Mouse (Mus musculus) liver, embryonic 14.5 days (tissue): Measurements from ENCODE around the gene Tm6sf1.

ENCODE experiments used
- CTCF ChIP-seq: IDR thresholded peaks from 2 replicates; pipeline ENCODE4 v1.5.1; 2016; ENCODE audit warnings: antibody characterized with exemption, low read depth, control low read depth
- EP300 ChIP-seq: IDR thresholded peaks from 2 replicates; pipeline ENCODE4 v1.6.1; 2016; ENCODE audit warnings: antibody characterized with exemption, low read depth

DNA sequence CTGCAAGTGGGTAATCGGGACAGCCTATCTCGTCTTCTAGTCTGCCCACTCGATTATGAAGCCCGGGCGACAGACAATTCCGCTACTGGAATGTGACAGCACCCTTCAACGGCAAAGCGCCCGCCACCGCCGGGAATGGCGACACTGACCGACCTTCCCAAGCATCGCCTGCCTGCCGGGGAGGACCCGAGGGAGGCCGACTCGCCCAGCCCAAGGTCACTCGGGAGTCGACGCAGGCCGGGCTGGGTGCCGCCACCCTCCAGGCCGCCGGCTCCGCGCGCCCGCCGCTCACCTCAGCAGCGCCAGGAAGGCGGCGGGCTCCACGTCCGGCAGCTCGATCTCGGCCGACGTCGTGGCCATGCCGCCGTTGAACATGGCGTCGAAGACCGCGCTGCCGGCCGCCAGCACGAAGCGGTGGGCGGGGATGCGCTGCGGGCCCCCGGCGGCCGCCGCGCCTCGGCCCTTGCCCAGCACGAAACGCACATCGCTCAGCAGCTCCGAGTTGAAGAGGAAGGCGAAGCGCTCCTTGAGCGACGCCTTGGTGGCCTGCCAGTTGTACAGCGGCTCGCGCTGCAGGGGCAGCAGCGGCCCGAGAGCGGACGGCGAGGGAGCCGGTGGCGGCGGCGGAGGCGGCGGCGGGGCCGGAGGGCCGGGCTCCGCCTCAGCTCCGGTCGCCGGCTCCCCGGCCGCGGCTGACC, 30.0 kb upstream of the Tm6sf1 start:
- TF ChIP-seq EP300, result no peak
- no peak for TF ChIP-seq CTCF
